Mouse (Mus musculus) liver, embryonic 14.5 days (tissue): ENCODE measurements around the gene Tle6.

Source experiments
- CTCF ChIP-seq: IDR thresholded peaks from 2 replicates; pipeline ENCODE4 v1.5.1; 2016; ENCODE audit warnings: antibody characterized with exemption, low read depth, control low read depth
- EP300 ChIP-seq: IDR thresholded peaks from 2 replicates; pipeline ENCODE4 v1.6.1; 2016; ENCODE audit warnings: antibody characterized with exemption, low read depth

DNA sequence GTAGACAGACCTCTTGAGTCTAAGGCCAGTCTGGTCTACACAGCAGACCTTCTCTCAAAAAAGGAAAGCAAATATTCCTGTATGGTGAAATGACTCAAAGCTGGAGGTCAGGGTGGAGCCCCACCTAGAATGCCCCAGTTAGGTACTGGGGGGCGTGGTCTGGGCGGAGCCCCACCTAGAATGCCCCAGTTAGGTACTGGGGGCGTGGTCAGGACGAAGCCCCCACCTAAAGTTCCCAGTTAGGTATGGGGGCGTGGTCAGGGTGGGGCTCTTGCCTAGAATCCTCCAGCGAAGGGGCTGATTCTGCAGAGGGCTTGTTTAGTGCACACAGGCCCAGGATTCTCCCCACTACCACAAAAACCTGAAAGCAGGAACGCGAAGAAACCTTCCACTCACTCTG is 22.6 kb upstream of the Tle6 start:
- TF ChIP-seq EP300, result no peak
- TF ChIP-seq CTCF, result no peak
